Mouse (Mus musculus) intestine, embryonic 15.5 days (tissue): ENCODE data around the gene Ttll5. TPM values are rescaled to one million over a fixed set of nuclear protein-coding genes. Genes with fewer than 3 reads are reported as not detected.
A peak's percentile ranks its signal among the peaks of the same experiment; 100 is the strongest.

Experiments used
- ATAC-seq: fragments of 200-750 bp; cut with Nextera tagmentation; 2 replicates; pipeline ENCODE4 v1.8.0; 2017; ENCODE audit warnings: moderate TSS enrichment, moderate library complexity
- H3K27ac ChIP-seq: fragments of 300-500 bp; sonication (generic); 2 replicates; pipeline ENCODE4 v1.5.1; 2015; ENCODE audit warnings: mild to moderate bottlenecking, inconsistent platforms
- H3K27me3 ChIP-seq: fragments of 300-500 bp; sonication (generic); replicated peaks from 2 replicates; pipeline ENCODE4 v1.6.1; 2015; ENCODE audit warnings: inconsistent platforms
- H3K36me3 ChIP-seq: fragments of 300-500 bp; sonication (generic); 2 replicates; pipeline ENCODE4 v1.6.1; 2015; ENCODE audit warnings: inconsistent platforms
- H3K4me1 ChIP-seq: fragments of 300-500 bp; sonication (generic); replicated peaks from 2 replicates; pipeline ENCODE4 v1.6.1; 2015; ENCODE audit warnings: inconsistent platforms
- H3K4me2 ChIP-seq: fragments of 300-500 bp; sonication (generic); replicated peaks from 2 replicates; pipeline ENCODE4 v1.6.1; 2015; ENCODE audit warnings: mild to moderate bottlenecking, inconsistent platforms
- H3K4me3 ChIP-seq: fragments of 300-500 bp; sonication (generic); replicated peaks from 2 replicates; pipeline ENCODE4 v1.5.1; 2015; ENCODE audit warnings: inconsistent platforms
- H3K9ac ChIP-seq: fragments of 300-500 bp; sonication (generic); 2 replicates; pipeline ENCODE4 v1.6.1; 2015; ENCODE audit warnings: inconsistent platforms
- H3K9me3 ChIP-seq: fragments of 300-500 bp; sonication (generic); 2 replicates; pipeline ENCODE4 v1.6.1; 2016; ENCODE audit warnings: inconsistent platforms
- WGBS: fragments of 180-500 bp; shearing (Covaris S2); methylation state at CpG from one replicate; pipeline ENCODE4 v1.1.7; 2015; 5-methylcytosine and 5-hydroxymethylcytosine counted together
- polyA plus RNA-seq: library from polyadenylated mRNA; unstranded; fragments of >200 nt; fragmentation: Nextera tagmentation; extraction: Ambion mirVana; gene quantifications from 2 replicates; pipeline ENCODE4 v1.2.1, GENCODE M21; 2015

The Ttll5 gene
- polyA plus RNA-seq, 1 experiment from 2014 or later = 9.0 TPM

- Histone ChIP-seq H3K36me3 (no peaks in the 10 kb centered on the region), H3K4me3 (peak within 1 kb of the TSS; percentile 52), H3K9ac (peak within 1 kb of the TSS; percentile 54), H3K4me1 (peaks cover 15% of the 10 kb centered on the region), H3K4me2 (peak within 1 kb of the TSS; percentile 92), H3K9me3 (no peaks in the 10 kb centered on the region), H3K27me3 (0 out of 2 replicates have a peak, but pooled peaks cover 2% of the 10 kb centered on the region), H3K27ac (peak within 1 kb of the TSS; percentile 93)
- under 1% methylated on average over 25 of the region's 25 CpGs for WGBS
- peak; percentile 72 for ATAC-seq
Measured at GRCm38 (mm10) chr12:86078553-86079201, 254.2 kb downstream of the Ttll5 start, which contains the start of gene Tgfb3. Tgfb3 (minus strand) TSS chr12:86079041.

GRCm38 (mm10) chr12:86079202-86079667, 254.8 kb downstream of the Ttll5 start:
- H3K36me3 ChIP-seq = no peaks in the 10 kb centered on the region
- under 1% methylated on average over 31 of the region's 31 CpGs for WGBS
- ATAC-seq = peak; percentile 82
- H3K4me1 ChIP-seq = peaks cover 15% of the 10 kb centered on the region
- H3K4me2 ChIP-seq = peak overlapping the region; percentile 92
- H3K9me3 ChIP-seq = no peaks in the 10 kb centered on the region
- H3K4me3 ChIP-seq = peak overlapping the region; percentile 52
- peak overlapping the region; percentile 54 for H3K9ac ChIP-seq
- H3K27me3 ChIP-seq = 0 out of 2 replicates have a peak, but pooled peaks cover 2% of the 10 kb centered on the region
- peak overlapping the region; percentile 93 for H3K27ac ChIP-seq

DNA sequence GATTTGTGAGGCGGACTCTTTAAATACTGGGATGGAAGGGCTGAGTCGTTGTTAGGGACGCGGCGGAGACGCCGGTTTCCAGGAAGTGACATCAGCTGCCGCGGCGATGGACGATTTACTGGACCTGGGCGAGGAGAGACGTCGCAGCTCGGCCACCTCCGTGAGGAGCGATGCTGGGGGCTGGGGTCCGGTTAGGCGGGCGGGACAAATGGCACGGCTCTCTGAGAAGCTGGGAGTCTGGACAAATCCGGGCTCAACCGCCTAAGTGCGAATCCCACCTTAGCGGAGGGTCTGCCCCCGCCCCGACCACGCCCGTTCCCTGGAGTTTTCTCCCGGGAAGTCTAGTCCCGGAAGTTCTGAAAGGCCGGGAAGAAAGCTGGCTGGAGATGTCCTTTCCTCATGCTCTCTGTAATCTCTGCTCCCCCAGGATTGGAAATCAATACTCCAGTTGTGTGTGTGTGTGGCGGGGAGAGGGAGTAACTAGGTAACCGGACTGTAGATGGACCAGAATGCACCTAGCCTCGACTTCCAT, 258.1 kb downstream of the Ttll5 start, which contains the start of gene Ift43:
Ift43 (plus strand) TSS at position 61 of the 532 bp plus-strand sequence.
- Histone ChIP-seq H3K4me2 (peak within 1 kb of the TSS; percentile 70), H3K4me1 (peaks cover 12% of the 10 kb centered on the region), H3K27me3 (no peaks in the 10 kb centered on the region), H3K4me3 (peak within 1 kb of the TSS; percentile 62), H3K27ac (no peak within 1 kb of the TSS), H3K9me3 (no peaks in the 10 kb centered on the region), H3K9ac (peak within 1 kb of the TSS; percentile 40), H3K36me3 (no peaks in the 10 kb centered on the region)
- peak; percentile 85 for ATAC-seq
- WGBS = under 1% methylated on average over 35 of the region's 35 CpGs

GRCm38 (mm10) chr12:86085873-86086272, 261.4 kb downstream of the Ttll5 start:
- Histone ChIP-seq H3K27ac (no peak overlapping the region), H3K4me1 (peaks cover 7% of the 10 kb centered on the region), H3K27me3 (no peaks in the 10 kb centered on the region), H3K4me3 (no peak overlapping the region), H3K9ac (no peak overlapping the region), H3K9me3 (no peaks in the 10 kb centered on the region), H3K36me3 (no peaks in the 10 kb centered on the region), H3K4me2 (no peak overlapping the region)
- ATAC-seq = no peak
- WGBS = 92% methylated on average over 7 of the region's 7 CpGs

DNA sequence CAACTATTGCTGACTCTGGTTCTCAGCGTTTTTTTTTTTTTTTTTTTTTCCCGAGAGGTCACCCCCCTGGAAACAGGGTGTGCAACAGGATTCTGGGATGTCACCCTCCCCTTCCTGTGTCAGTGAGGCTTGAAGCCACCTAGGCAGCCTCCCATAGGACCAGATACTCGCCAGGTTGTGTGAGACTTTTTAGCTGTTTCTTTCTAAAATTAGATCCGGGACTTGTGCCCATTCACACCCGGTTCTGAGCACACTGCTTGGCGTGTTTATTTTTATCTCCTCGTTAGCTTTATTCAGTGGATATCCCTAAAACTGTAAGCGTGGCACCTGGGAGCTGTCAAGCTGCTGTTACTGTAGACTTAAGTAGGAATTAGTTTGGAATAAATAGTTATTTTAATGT, 262.1 kb downstream of the Ttll5 start:
- 69% methylated on average over 8 of the region's 8 CpGs for WGBS
- no peak overlapping the region for H3K4me3 ChIP-seq
- ATAC-seq = no peak

GRCm38 (mm10) chr12:86088042-86088441, 263.6 kb downstream of the Ttll5 start:
- H3K27me3 ChIP-seq = no peaks in the 10 kb centered on the region
- H3K4me3 ChIP-seq = no peak overlapping the region
- no peak overlapping the region for H3K9ac ChIP-seq
- H3K27ac ChIP-seq = no peak overlapping the region
- no peaks in the 10 kb centered on the region for H3K36me3 ChIP-seq
- peaks cover 4% of the 10 kb centered on the region for H3K4me1 ChIP-seq
- 81% methylated on average over 7 of the region's 7 CpGs for WGBS
- H3K4me2 ChIP-seq = no peak overlapping the region
- ATAC-seq = no peak
- no peaks in the 10 kb centered on the region for H3K9me3 ChIP-seq

More for the DNA sequence above, 262.1 kb downstream of the Ttll5 start:
- Histone ChIP-seq H3K27ac (no peak overlapping the region), H3K9ac (no peak overlapping the region), H3K4me1 (peaks cover 7% of the 10 kb centered on the region), H3K27me3 (no peaks in the 10 kb centered on the region), H3K36me3 (no peaks in the 10 kb centered on the region), H3K4me2 (no peak overlapping the region), H3K9me3 (no peaks in the 10 kb centered on the region)

DNA sequence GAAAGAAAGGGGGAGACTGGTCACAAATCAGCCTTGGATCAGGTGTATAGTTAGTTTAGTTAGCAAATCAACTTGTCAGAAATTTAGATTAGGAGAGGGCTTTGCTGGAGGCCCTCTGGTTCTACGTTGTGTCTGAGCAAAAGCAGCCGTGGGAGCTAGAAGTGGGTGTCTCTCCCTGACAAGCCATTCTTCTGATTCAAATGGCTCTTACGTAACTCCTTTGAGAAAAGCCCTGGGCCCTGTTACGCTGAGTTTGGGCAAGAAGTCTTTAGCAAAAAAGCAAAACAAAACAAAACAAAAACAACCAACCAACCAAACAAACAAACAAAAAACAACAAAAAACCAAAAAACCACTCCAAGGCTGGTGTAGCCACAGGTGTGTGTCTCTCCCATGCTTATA, 266.3 kb downstream of the Ttll5 start:
- H3K4me2 ChIP-seq = no peak overlapping the region
- 79% methylated on average over 4 of the region's 4 CpGs for WGBS
- no peak overlapping the region for H3K9ac ChIP-seq
- no peaks in the 10 kb centered on the region for H3K27me3 ChIP-seq
- no peak overlapping the region for H3K27ac ChIP-seq
- H3K9me3 ChIP-seq = no peaks in the 10 kb centered on the region
- no peaks in the 10 kb centered on the region for H3K36me3 ChIP-seq
- no peak overlapping the region for H3K4me3 ChIP-seq
- H3K4me1 ChIP-seq = no peaks in the 10 kb centered on the region
- no peak for ATAC-seq

DNA sequence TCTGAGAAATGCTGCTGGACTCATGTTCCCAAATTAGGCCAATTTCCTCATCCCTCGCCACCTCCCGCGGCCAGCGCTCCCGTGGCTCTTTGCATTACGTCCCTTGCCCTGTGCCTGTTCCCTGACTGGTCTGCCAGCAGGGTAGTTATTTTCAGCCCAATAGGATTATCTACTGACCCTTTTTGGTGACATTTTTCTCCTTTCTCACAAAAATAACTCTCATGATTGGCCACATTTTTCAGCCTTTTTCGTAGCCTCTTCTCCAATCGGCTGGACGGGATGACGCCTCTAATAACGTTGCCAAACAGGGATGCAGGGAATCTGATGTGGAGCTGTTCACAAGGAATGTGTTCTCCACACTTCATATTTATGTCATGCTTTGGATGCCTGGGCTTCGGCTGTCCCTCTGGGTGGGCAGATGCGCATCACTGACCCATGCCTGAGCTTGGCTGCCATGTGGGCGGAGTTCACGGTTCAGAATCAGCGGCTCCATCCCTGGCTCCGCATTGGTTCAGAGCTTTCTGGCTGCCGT, 267.2 kb downstream of the Ttll5 start:
- no peaks in the 10 kb centered on the region for H3K27me3 ChIP-seq
- WGBS = 63% methylated on average over 18 of the region's 18 CpGs
- H3K27ac ChIP-seq = no peak overlapping the region
- no peak overlapping the region for H3K4me2 ChIP-seq
- no peaks in the 10 kb centered on the region for H3K36me3 ChIP-seq
- H3K4me1 ChIP-seq = no peaks in the 10 kb centered on the region
- H3K9me3 ChIP-seq = no peaks in the 10 kb centered on the region
- ATAC-seq = no peak
- no peak overlapping the region for H3K9ac ChIP-seq
- H3K4me3 ChIP-seq = no peak overlapping the region

GRCm38 (mm10) chr12:86094075-86094474, 269.6 kb downstream of the Ttll5 start:
- Histone ChIP-seq H3K36me3 (no peaks in the 10 kb centered on the region), H3K27me3 (no peaks in the 10 kb centered on the region)
- 75% methylated on average over 4 of the region's 4 CpGs for WGBS

DNA sequence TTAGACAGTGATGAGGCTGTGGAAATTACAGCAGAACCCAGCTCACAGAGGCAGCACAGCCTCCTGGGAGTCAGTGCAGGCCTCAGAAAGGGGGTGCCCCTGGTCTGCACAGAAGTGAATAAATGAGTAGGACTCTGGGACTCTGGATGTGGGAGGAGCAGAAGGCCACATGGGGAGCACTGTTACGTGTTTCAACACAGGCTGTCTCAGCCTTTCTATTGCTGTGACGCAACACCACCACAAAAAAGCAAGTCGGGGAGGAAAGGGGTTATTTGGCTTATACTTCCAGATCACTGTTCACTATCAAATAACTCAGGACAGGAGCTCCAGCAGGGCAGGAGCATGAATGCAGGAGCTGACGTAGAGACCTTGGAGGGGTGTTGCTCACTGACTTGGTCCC, 271.3 kb downstream of the Ttll5 start:
- H3K36me3 ChIP-seq = no peaks in the 10 kb centered on the region
- H3K9ac ChIP-seq = no peak overlapping the region
- no peak overlapping the region for H3K4me2 ChIP-seq
- H3K4me1 ChIP-seq = no peaks in the 10 kb centered on the region
- no peaks in the 10 kb centered on the region for H3K9me3 ChIP-seq
- ATAC-seq = no peak
- H3K27me3 ChIP-seq = no peaks in the 10 kb centered on the region
- no peak overlapping the region for H3K27ac ChIP-seq
- no peak overlapping the region for H3K4me3 ChIP-seq
- WGBS = 91% methylated on average over 4 of the region's 4 CpGs

More at GRCm38 (mm10) chr12:86094075-86094474, 269.6 kb downstream of the Ttll5 start:
- ATAC-seq = 0 out of 2 replicates have a peak, but pooled peaks have one; percentile 61
- Histone ChIP-seq H3K4me3 (no peak overlapping the region), H3K4me1 (no peaks in the 10 kb centered on the region), H3K9me3 (no peaks in the 10 kb centered on the region), H3K4me2 (no peak overlapping the region), H3K9ac (no peak overlapping the region), H3K27ac (no peak overlapping the region)

- Histone ChIP-seq H3K9ac (no peak overlapping the region), H3K36me3 (no peaks in the 10 kb centered on the region), H3K27ac (no peak overlapping the region), H3K27me3 (no peaks in the 10 kb centered on the region), H3K4me1 (no peaks in the 10 kb centered on the region), H3K4me3 (no peak overlapping the region), H3K4me2 (no peak overlapping the region), H3K9me3 (no peaks in the 10 kb centered on the region)
- no peak for ATAC-seq
- 87% methylated on average over 11 of the region's 11 CpGs for whole genome bisulfite sequencing
Measured at GRCm38 (mm10) chr12:86097781-86098180, 273.3 kb downstream of the Ttll5 start.

- no peak overlapping the region for H3K27ac ChIP-seq
- ATAC-seq = no peak
- WGBS = 80% methylated on average over 3 of the region's 3 CpGs
- H3K9ac ChIP-seq = no peak overlapping the region
- H3K4me1 ChIP-seq = peaks cover 11% of the 10 kb centered on the region
- H3K4me3 ChIP-seq = no peak overlapping the region
- H3K9me3 ChIP-seq = no peaks in the 10 kb centered on the region
- H3K36me3 ChIP-seq = no peaks in the 10 kb centered on the region
- H3K4me2 ChIP-seq = no peak overlapping the region
- no peaks in the 10 kb centered on the region for H3K27me3 ChIP-seq
Measured at GRCm38 (mm10) chr12:86100711-86101110, 276.3 kb downstream of the Ttll5 start.
